Mouse (Mus musculus) bone marrow macrophage, adult 2 months (primary cell): Measurements from ENCODE around the gene Csrnp1.

ENCODE experiments used
- CTCF ChIP-seq: IDR thresholded peaks from 2 replicates; pipeline ENCODE4 v1.5.1; 2012; ENCODE audit warnings: low read depth, mild to moderate bottlenecking, low read length, moderate library complexity
- POLR2A ChIP-seq: IDR thresholded peaks from 2 replicates; pipeline ENCODE4 v1.6.1; 2012; ENCODE audit warnings: mild to moderate bottlenecking, low read depth, low read length, borderline replicate concordance

DNA sequence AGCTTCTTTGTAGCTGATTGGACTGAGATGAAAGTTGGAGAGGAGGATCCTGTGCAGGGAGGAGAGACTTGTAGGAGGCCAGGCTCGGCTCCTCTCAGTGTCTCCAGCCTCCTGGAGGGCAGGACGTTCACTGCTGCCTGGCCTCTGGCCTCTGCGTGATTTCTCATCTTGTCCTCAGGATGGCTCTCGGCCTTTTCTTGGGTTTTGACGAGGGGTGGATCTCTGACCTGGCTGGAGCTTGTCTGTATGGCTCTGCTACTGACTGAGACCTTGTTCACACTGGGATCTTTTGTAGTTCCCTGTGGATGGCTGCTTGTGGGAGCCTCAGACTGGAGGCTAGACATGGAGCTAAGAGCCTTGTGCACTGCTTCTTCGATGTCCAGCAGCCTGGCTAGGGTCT is 30.4 kb upstream of the Csrnp1 start:
- TF ChIP-seq CTCF: no peak
- no peak for TF ChIP-seq POLR2A
